Mouse (Mus musculus) heart, adult 11 months (tissue): ENCODE measurements around the gene Lpin1.
A peak's percentile ranks its signal among the peaks of the same experiment; 100 is the strongest.

Source experiments
- DNase-seq: peaks from one replicate; pipeline ENCODE4 v3.0.0; 2022

Gene Lpin1

GRCm38 (mm10) chr12:16515183-16515582 lies 95.6 kb downstream of the Lpin1 start:
- peak; percentile 98 for DNase-seq

DNA sequence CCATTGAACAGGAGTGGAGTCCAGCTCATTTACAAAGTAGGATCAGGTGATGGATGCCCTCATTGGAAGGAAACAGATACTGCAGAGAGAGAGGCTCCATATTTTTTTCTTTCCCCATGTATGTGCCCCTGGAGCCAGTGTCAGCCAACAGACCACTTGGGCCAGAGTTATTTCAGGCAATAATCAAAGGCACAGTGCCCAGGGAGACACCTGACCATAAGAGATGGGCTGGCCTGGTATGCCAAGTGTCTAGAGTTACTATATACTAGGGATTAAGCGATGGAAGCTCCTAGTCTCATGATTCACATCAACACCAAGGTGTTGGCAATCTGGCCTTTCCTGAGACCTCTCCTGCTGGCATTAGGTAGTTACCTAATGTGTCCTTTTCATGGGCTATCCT lies 97.8 kb downstream of the Lpin1 start:
- DNase-seq: peak; percentile 93

GRCm38 (mm10) chr12:16509122-16509752 lies 101.5 kb downstream of the Lpin1 start:
- peak; percentile 96 for DNase-seq

GRCm38 (mm10) chr12:16506796-16507790 lies 103.7 kb downstream of the Lpin1 start:
- DNase-seq: peak; percentile 87

- DNase-seq: peak; percentile 75
Measured at GRCm38 (mm10) chr12:16504244-16504643, 106.5 kb downstream of the Lpin1 start.

DNA sequence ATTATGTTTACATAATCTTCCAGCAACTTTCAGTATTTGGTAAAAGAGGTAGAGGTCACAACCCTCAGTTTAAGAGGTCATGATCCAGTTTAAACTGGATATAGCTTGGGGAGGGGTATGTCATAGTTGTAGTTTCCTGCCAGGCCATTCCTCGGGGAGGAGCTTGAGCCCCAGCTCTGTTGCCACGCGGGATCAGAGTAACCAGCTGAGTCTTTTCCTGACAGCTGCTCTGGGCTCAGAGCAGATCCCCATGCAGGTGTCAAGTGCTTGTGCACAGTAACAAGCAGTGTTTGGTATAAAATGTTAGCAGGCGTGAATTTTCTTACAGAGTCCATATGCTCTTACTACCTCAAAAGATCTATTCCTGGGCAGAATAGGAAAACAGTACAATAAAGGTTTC lies 112.8 kb downstream of the Lpin1 start:
- peak; percentile 66 for DNase-seq

DNA sequence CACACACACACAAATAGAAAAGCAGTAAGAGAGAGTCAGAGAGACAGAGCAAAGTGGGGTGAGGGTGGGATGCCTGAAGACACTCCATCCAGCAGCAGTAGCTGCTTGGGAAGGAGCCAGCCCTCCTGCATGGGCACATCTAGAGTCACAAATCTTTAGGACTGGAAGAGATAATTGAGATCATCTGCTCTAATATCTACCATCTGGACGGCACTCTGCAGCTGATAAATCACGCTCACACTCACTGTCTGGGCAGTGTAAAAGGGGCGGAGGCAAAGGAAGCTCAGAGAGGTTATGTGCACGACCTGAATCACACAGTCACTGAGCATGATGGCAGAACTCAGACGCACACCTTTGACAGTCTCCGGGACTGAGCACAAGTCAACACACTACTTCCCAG lies 118.1 kb downstream of the Lpin1 start:
- no peak for DNase-seq

DNA sequence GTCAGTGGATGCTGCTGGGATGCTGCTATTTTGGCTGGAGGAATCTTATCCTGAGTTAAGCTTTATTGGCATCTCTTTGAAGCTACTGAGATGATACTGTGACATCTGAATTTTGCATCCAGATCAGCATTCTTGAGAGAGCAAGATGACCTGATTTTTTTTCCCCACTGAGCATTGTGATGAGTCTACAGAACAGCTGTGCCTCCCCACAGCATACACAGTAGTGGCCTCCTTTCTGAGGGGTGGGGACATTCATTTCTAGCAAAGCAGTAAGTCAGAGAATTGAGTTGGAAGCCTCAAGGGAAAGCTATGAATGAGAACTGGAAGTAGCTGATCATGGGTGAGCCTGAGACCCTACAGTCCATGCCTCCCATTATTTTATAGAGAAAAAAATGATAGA lies 121.9 kb downstream of the Lpin1 start:
- DNase-seq: no peak

DNA sequence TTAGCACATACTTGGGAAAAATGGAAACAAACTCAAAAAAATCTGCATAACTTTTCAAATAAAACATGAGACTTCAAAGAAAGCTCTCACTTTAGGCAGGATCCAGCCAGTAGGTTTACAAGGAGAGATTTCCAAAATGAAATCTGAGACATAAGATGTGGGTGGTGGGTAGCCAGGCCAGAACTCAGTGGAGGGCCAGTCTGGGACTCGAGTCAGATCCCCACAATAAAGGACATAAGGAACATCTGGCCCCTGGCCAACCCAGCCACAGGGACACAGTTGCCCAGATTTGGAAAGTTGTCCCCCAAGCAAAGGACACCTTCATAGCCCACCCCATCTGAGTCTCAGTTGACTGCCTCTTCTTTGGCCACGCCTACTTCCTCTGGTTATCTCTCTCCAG lies 123.3 kb downstream of the Lpin1 start:
- peak; percentile 63 for DNase-seq
